Mouse (Mus musculus): Measurements from ENCODE around the gene Tigit.

Tigit gene

GRCm38 (mm10) chr16:43668294-43668693 lies 4.3 kb upstream of the Tigit start:
- DNase-seq (ENCODE audit: low read depth): no peak

- DNase-seq (ENCODE audit: low read depth): peak; percentile 4
Measured at GRCm38 (mm10) chr16:43664861-43665260, 915 bp upstream of the Tigit start.

- no peak for DNase-seq (ENCODE audit: low read depth)
Measured at GRCm38 (mm10) chr16:43662124-43663004, 1.6 kb downstream of the Tigit start.

GRCm38 (mm10) chr16:43661576-43661975 lies 2.4 kb downstream of the Tigit start:
- no peak for DNase-seq (ENCODE audit: low read depth)

GRCm38 (mm10) chr16:43655183-43655787 lies 8.7 kb downstream of the Tigit start:
- DNase-seq (ENCODE audit: low read depth): peak; percentile 7

- no peak for DNase-seq (ENCODE audit: low read depth)
Measured at GRCm38 (mm10) chr16:43654269-43654668, 9.7 kb downstream of the Tigit start.

GRCm38 (mm10) chr16:43653288-43653687 lies 10.7 kb downstream of the Tigit start:
- DNase-seq (ENCODE audit: low read depth): no peak

GRCm38 (mm10) chr16:43650355-43651080 lies 13.4 kb downstream of the Tigit start:
- DNase-seq (ENCODE audit: low read depth): no peak

GRCm38 (mm10) chr16:43647641-43648040 lies 16.3 kb downstream of the Tigit start:
- no peak for DNase-seq (ENCODE audit: low read depth)

GRCm38 (mm10) chr16:43646943-43647342 lies 17.0 kb downstream of the Tigit start:
- no peak for DNase-seq (ENCODE audit: low read depth)

- DNase-seq (ENCODE audit: low read depth): no peak
Measured at GRCm38 (mm10) chr16:43645879-43646278, 18.1 kb downstream of the Tigit start.

GRCm38 (mm10) chr16:43641230-43641629 lies 22.7 kb downstream of the Tigit start:
- DNase-seq (ENCODE audit: low read depth): no peak

GRCm38 (mm10) chr16:43638406-43639049 lies 25.4 kb downstream of the Tigit start:
- DNase-seq (ENCODE audit: low read depth): no peak

GRCm38 (mm10) chr16:43637241-43637640 lies 26.7 kb downstream of the Tigit start:
- DNase-seq (ENCODE audit: low read depth): no peak

- DNase-seq (ENCODE audit: low read depth): no peak
Measured at GRCm38 (mm10) chr16:43634037-43634436, 29.9 kb downstream of the Tigit start.

GRCm38 (mm10) chr16:43631758-43632157 lies 32.2 kb downstream of the Tigit start:
- no peak for DNase-seq (ENCODE audit: low read depth)

- no peak for DNase-seq (ENCODE audit: low read depth)
Measured at GRCm38 (mm10) chr16:43628662-43629061, 35.3 kb downstream of the Tigit start.

GRCm38 (mm10) chr16:43625956-43626355 lies 38.0 kb downstream of the Tigit start:
- no peak for DNase-seq (ENCODE audit: low read depth)

- DNase-seq (ENCODE audit: low read depth): no peak
Measured at GRCm38 (mm10) chr16:43625289-43625688, 38.7 kb downstream of the Tigit start.

GRCm38 (mm10) chr16:43624876-43625275 lies 39.1 kb downstream of the Tigit start:
- no peak for DNase-seq (ENCODE audit: low read depth)

- DNase-seq (ENCODE audit: low read depth): no peak
Measured at GRCm38 (mm10) chr16:43623315-43624000, 40.5 kb downstream of the Tigit start.

GRCm38 (mm10) chr16:43620359-43620758 lies 43.6 kb downstream of the Tigit start:
- peak; percentile 10 for DNase-seq (ENCODE audit: low read depth)
